Mouse (Mus musculus) megakaryocyte progenitor cell, adult 5-6 weeks (primary cell): ENCODE data around the gene Prcd. TPM values are rescaled to one million over a fixed set of nuclear protein-coding genes. Genes with fewer than 3 reads are reported as not detected.
"Not testable (repeated sequence)": the region's sequence is repeated elsewhere in the genome, so short reads cannot be mapped to it uniquely, and the experiment has no call there.

ENCODE experiments used
- ATAC-seq: replicated peaks from 2 replicates; pipeline ENCODE4 v1.8.0; 2016; ENCODE audit warnings: mild to moderate bottlenecking, moderate TSS enrichment, inconsistent platforms; ENCODE audit not compliant: poor library complexity
- total RNA-seq, 2 experiments: library from RNA; stranded (forward) in 1 of 2; stranded (reverse) in 1 of 2; fragments of 157-497, 149-512 nt in 1 of 2; fragments of 200-1000 nt in 1 of 2; gene quantifications; 2 replicates each; pipeline versions ENCODE4 v1.2.3 to v1.2.4; 2015 to 2017

The Prcd gene
- total RNA-seq (2015), result 0.47 TPM in 1 of 2 replicates, not detected in the other
- total RNA-seq (2017), result 0.17 TPM in 1 of 2 replicates, not detected in the other

DNA sequence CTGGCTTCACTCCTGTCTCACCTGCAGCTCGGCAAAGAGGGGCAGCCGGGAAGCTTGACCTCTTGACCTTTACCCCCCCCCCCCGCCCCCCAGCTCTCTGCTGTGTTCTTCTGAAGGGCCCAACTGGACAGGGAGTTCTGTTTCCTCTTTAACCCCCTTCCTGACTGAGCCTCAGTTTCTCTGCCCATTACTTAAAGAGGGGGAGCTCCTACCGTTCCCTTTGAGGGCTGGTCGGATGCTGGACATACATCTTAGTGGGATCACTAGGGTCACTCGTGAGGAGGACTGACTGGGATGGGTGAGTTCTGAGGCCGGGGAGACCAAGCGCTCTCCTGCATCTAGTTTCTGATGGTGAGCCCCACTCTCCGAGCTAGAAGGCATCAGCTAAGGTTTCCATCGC is at the start of gene Prcd:
Gene Prcd (plus strand): TSS at position 301 of the 400 bp plus-strand sequence.
- no peak for ATAC-seq

DNA sequence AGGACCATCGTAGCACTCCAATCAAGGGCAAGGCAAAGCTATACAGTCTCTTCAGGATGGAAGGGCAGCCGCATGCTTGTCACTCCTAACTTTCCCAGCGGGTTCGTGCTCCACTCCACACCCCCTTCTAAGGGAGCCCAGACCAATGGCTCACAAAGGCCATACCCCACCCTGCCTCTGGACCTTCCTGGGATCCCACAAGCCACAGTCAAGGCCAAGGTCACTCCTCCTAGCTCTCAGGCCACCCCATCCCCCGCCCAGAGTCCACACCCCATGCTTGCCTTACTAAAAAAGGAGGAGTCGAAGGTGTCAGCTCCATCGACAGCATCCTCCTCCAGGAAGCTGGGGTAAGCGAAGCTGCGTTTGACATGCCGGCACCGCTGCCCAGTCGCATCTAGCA is 49.2 kb upstream of the Prcd start:
- ATAC-seq, result no peak

DNA sequence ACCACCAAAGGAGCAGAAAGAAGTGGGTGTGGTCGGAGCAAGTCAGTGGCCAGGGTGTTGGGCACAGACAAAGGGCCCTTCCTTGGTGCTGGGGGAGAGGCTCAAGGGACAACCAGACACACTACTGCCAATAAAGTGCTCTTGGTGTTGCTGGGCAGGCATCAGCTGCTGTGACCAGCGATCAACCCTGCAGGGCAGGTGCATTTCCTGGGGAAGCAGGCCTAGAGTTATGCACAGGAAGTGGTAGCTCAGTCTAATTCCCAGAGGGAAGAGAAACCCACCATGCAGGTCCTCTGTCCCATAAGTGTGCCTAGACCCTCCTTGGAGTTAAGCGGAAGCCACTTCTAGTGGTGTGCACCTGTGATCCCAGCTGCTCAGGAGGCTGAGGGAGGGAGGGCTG is 45.6 kb upstream of the Prcd start:
- no peak for ATAC-seq

DNA sequence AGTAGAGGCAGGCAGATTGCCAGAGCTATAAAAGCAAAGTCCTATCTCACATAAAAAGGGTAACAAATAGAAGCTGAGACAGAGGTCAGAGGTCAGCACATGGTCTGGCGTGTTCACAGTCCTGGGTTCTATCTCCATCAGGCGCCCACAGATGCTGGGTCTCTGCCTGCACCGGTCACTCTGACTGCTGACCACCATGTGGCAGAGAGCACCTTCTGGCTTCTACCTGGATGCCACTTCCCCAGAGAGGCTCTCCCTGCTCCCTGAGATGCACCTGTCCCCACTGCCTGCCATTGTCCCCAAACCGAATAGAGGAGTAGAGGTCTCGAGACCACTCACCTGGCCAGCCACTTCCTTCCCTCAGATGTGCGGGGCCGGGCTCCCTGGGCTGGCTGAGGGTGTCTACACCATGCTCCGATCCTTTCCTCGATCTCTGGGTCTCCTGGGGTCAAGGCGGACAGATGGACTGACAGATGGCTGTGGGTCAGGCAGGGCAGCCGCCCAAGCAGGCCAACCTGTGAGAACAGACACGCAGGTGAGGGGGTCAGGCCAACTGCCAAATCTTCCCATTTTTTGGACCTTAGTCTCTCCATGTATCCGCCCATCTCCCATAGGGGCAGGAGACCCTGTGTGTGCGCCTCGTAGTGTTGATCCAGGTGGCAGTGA is 43.2 kb upstream of the Prcd start:
- ATAC-seq, result no peak

DNA sequence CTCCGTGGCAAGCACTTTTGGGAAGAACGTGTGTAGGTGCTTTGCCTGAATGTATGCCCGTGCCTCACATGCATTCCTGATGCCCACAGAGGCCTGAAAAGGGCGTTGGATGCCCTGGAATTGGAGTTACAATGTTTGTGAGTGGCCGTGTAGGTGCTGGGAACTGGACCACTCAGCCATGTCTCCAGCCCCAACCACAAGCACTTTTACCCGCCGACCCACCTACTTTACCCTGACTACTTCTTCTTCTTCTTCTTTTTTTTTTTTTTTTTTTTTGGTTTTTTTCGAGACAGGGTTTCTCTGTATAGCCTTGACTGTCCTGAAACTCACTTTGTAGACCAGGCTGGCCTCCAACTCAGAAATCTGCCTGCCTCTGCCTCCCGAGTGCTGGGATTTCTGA is 42.2 kb upstream of the Prcd start:
- ATAC-seq, result not testable (repeated sequence)

DNA sequence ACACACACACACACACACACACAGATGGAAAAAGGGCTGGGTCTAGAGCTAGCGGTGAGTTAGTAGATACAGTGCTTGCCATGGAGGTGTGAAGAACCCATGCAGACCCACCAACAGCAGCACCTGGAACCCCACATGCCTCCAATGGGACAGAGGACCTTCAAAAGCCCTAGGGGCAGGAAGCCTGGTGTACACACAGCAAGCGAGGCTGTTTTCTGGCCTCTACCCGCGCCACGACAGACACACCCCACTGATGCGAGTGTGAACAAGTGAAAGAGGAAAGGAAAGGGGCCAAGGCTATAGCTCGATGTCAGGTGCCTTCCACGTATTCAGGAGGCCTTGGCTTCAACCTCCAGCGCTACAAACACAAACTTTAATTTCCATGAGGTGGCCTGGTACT is 41.5 kb upstream of the Prcd start:
- no peak for ATAC-seq

DNA sequence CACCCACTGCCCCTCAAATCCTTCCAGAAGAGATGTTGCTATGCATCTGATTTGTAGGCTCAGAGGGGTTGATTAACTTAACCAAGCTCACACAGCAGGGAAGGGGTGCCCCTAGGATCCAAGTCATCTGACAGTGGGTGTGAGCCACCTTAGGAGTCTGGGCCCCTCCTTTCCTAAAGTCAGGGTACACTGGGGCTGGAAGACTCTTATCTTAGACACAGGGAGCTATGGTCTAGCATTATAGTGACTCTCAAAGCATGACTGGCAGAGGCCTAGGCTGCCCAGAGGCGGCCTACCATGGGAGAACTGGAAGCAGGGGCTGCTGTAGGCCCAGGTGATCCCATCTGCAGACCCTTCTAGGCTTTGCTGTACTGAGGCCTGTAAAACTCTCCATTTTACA is 40.8 kb upstream of the Prcd start:
- no peak for ATAC-seq

DNA sequence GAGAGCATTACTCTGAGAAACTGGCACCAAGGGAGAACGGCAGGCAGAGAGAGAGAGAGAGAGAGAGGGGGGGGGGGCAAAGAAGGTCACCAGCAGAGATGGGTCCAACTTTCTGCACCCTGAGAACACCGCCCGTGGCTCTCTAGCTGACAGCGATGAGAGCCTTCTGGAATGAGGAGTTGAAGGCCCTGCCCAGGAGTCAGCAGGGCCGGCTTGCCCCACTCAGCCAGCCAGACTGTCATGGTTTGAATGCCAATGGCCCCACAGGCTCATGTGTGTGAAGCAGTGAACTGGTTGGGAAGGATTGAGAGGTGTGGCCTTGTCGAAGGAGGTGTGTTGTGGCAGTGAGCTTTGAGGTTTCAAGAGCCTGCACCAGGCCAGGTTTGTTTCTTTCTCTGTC is 40.1 kb upstream of the Prcd start:
- no peak for ATAC-seq

DNA sequence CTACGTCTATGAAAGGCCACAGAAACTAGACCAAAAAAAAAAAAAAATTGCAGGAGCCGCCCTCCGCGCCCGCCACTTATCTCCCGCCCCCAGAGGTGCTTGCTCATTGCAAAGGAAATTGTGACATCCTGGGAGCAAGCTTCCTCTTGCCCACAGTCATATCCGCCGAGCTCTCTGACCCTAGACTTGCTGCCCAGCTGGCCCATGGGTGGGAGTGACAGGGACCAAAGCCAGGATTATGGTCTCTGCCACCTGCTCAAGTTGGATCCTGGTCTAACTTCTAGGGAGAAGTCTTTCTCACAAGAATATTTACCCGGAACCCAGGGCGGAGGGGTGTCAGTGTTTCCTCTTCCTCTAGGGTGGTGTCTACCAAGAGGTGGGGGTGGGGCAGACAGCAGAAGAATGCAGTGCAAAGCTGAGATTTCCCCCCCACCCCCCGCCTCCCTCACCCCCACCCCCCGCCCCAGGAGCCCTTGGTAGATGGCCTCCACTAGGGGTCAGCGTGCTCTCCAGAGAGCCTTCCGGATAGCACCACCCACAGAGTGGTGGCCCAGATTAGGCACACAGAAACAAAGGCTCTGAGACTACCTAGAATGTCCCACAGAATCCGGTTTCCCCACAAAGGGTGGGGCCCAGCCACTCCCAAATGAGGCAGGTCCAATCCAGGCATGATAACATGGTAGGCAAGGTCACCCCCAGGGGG is 37.4 kb upstream of the Prcd start:
- peak; percentile 67 for ATAC-seq

DNA sequence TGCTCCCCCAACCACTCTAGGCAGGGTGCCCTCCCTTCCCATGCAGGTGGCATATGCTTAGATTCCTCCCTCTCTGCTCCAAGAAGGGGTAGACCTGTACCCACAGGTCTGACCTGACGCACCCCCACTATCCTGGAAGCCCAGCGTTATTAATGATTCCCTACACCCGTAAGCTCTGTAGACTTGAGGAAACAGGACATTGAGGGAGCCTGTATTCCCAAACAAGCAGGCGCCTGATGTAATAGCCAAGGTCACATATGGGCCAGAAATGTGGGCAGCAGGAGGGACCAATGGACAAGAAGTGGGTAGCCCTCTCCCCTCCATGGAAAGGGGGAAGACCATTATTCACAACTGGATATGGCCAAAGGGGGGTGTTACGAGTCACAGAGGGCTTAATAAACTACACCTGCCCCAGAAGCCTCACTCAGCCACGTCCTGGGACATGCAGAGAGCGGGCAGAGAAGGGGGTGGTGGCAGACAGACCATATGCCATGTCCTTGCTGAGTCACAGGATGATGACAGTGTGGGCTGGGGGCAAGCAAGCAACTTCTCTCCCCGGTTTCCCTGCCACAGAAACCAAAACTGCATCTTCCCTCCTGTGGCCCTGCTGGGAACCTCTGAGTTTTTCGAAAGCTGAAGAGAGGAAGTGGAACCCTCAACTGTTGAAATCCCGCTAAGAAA is 36.8 kb upstream of the Prcd start:
- ATAC-seq, result peak; percentile 35

DNA sequence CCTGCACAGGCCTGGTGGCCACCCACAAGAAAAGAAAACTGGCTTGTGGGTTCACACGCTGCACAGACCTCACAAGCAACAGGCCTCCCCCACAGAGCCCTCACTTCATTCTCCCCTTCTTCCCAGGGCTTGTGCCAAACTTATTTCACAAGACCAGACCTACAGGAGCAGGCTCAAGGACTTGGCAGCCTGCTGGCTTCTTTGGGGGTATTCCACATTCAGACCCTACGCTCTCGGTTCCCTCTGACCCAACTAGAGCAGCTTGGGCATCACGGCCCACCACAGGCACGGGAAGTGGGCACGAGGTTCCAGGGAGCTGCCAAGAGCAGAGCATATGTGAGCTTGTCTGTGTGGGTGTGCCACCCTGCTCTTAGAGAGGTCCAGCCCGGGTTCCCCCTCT is 35.7 kb upstream of the Prcd start:
- ATAC-seq, result no peak

DNA sequence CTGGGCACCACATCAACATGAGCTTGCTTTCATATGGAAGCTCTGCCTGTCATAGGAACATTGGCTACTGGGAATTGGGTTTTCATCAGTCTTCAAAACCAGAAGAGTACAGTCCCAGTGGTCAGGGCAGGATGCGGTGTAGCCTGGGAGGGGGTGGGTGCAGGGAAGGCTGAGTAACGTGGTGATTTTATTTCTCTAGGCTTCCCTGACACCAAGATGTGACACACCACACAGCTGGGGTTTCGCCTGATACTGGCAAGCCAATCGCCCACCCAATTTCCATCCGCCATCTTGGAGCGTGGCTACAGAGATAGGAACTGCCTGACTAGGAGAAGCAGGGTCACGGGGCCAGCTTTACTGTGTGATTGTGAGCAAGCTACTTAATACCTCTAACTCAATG is 34.7 kb upstream of the Prcd start:
- ATAC-seq, result no peak

DNA sequence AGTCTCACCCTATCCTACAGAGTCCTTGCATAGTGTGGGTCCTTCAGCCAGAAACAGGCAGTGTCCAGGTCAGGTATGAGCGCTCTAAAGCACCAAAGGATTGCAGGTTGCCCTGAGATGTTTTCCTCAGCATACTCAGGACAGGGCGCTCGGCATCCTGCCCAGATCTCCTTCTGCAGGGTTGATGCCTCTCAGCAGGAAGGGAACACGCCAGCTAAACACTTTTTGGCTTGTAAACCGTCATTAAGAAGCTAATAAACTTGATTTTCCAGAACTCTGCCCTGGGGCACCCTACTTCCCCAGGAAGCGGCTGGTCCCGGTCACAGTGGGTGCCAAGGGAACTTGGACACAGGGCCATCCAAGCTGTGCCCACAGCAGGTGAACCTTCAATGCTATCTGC is 34.2 kb upstream of the Prcd start:
- no peak for ATAC-seq

DNA sequence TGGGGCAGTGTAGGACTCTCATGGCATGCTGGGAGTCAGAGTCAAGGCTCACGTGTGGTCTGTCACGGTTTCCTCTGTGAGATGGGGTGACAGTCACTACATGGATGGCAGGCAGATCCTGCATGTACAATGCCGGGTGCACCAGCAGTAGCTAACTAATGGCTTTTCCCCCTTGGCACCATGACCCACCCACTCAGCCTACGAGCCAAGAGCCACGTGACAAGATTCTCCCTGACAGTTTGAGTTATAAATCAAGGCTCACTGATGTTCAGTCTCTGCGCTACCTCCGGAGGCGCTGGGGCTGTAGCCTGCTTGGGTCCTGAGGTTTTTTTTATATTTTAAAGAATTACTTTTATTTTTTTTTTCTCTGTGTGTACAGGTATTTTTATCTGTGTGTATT is 33.8 kb upstream of the Prcd start:
- ATAC-seq, result no peak

DNA sequence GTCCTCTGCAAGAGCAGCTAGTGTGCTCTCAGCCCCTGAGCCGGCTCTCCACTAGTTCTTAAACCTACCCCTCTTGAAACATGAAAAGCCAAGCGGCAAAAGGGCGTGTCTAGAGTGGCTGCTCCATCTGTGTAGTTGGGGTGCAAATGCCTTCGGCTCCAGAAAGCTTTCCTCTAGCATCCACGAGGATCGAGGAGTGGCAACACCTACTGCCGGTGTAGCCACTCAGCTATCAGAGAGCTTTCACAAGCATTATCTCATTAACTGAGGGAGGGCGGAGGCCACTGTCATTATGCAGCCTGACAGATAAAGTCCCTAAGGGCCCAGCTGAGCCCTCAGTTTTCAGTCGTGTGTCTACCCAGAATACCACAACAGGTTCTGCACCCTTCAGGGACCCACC is 33.3 kb upstream of the Prcd start:
- peak; percentile 17 for ATAC-seq

DNA sequence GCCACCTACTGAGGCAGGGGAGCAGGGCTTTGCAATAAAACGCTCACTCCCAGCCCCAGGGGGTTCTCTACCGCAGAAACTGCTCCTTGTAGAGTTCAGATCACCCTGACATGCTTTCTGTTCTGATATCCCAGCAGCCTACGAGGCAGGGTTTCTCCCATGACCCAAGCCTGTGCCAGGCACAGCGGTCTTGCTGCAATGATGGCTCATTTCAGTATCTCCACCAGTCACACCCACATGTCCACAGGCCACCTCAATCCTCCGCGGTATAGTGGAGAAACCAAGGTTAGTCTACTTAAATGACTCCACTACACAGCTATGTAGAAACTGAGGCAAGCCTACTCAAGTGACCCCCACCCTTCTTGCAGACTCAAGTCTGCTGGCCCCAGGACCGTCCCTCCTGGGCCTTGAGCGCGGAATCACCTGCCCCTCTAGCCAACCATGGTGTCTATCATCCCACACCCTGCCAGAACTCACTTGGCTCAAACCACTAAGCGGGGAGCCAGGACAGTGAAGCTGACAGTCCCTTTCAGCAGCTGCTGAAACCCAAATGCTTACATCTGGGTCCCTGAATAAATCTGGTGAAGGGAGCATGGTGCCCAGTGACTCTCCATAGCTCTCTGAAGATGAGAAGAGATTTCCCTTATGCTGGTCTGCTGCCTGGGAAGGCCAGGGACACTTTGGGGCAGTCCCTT is 32.6 kb upstream of the Prcd start:
- no peak for ATAC-seq

DNA sequence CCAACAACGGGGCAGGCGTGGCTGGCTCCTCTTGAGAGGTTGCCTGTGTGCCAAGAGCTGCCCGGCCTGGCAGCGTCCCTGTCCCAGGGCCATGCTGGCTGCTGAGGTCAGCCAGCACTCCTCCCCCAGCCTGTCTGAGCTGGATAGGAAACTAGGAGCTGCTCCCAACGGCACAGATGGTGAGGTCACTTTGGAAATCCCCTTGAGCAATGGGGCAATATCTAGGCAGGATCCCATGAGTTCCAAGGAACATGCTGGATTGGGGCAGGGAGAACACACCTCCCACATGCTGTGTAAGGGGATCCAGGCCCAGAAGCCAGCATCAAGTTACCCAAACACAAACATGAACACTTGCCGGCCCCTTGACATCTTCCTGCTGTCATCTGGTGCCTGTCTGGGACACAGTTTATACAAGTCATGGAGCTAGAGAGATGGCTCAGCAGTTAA is 32.1 kb upstream of the Prcd start:
- no peak for ATAC-seq

DNA sequence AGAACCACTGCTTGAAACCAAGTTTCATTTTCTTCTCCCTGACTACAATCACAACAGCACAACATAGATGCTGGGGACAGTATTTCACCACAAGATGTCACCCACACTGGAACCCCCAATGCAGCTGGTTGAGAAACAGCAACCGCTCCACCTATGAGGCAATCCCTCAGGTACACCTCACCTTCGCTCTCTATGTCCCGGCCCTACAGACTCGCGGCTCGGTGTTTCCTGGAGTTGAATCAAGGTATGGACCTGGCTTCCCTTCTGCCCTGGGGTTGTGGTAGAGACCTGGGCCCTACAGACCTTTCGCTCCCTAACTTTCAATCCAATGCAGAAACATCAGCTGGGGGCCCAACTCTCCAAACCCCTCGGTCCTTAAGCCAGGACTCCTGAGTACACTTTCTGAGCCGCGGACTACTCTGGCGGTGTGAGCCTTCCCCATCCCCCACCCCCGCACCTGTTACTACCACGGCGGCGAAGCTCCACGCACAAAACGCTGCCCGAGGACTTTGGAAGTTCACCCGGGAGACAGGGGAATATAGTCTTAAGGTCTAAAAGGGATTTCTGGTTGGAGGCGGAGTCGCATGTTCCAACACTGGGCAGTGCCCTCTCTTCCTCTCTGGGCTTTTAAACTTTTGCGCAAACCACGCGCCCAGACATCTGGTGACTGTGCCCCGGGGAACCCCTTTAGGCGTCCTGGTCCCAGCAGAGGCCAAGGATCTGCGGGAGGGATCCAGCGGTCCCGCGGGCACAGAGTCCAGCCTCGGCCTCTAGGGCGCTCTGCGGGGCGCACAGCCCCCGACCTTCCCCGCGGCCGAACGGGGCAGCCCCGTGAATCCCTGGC is 29.8 kb upstream of the Prcd start:
- 0 out of 2 replicates have a peak, but pooled peaks have one; percentile 3 for ATAC-seq

DNA sequence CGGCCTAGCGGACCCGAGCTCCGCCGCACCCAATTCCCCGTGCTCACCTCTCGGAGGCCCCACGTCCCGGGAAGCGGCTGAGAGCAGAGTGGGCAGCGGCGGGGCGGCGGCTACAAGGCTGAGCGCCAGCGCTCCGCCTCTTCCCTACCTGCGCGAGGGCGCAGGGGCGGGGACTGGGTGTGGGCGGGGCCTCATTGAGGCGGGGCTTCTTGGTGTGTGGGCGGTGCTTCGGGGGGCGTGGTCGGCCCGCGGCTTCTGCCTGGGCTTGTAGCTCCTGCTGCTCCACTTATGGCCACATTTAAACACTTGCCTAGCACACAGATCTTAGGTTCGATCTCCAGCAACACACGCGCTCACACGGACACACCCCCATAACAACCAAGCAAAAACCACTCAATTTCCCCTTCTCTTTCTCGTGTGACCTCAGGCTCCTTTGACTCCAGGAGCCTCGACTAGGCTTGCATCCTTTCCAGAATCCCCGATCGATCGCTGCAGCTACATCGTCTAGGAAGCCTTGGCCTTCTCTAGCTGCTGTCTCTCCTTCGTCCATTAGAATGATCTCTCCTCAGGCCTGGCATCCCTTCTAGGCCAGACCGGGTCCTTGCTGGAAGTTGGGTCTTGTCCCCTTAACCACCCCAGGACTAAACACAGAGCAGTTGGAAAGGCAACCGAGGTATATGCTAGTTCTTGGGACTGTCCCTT is 29.1 kb upstream of the Prcd start:
- ATAC-seq, result peak; percentile 72
